Mouse (Mus musculus) lung, embryonic 14.5 days (tissue): Measurements from ENCODE around the gene Runx2. TPM values are rescaled to one million over a fixed set of nuclear protein-coding genes. Genes with fewer than 3 reads are reported as not detected.

ENCODE experiments used
- ATAC-seq: fragments of 200-750 bp; cut with Nextera tagmentation; 2 replicates; pipeline ENCODE4 v1.8.0; 2017; ENCODE audit warnings: mild to moderate bottlenecking, moderate TSS enrichment, moderate library complexity; ENCODE audit not compliant: insufficient read depth
- DNase-seq: peaks from one replicate; pipeline ENCODE4 v3.0.0-alpha.2; 2015
- H3K27ac ChIP-seq: fragments of 300-500 bp; sonication (generic); 2 replicates; pipeline ENCODE4 v1.5.1; 2014; ENCODE audit warnings: low read depth, mild to moderate bottlenecking, moderate library complexity
- H3K27me3 ChIP-seq: fragments of 300-500 bp; sonication (generic); 2 replicates; pipeline ENCODE4 v1.6.1; 2014; ENCODE audit warnings: low read length, control low read depth; ENCODE audit not compliant: insufficient read depth
- H3K36me3 ChIP-seq: fragments of 300-500 bp; sonication (generic); 2 replicates; pipeline ENCODE4 v1.6.1; 2014; ENCODE audit warnings: control low read depth; ENCODE audit not compliant: insufficient read depth
- H3K4me1 ChIP-seq: fragments of 300-500 bp; sonication (generic); 2 replicates; pipeline ENCODE4 v1.6.1; 2014; ENCODE audit warnings: antibody characterized with exemption, control low read depth; ENCODE audit not compliant: insufficient read depth
- H3K4me2 ChIP-seq: fragments of 300-500 bp; sonication (generic); 2 replicates; pipeline ENCODE4 v1.6.1; 2014; ENCODE audit warnings: mild to moderate bottlenecking
- H3K4me3 ChIP-seq: fragments of 300-500 bp; sonication (generic); 2 replicates; pipeline ENCODE4 v1.5.1; 2014; ENCODE audit warnings: low read depth, low read length
- H3K9ac ChIP-seq: fragments of 300-500 bp; sonication (generic); 2 replicates; pipeline ENCODE4 v1.6.1; 2014
- H3K9me3 ChIP-seq: fragments of 300-500 bp; sonication (generic); 2 replicates; pipeline ENCODE4 v1.6.1; 2016; ENCODE audit warnings: low read depth, low read length, control low read depth
- CTCF ChIP-seq: IDR thresholded peaks from 2 replicates; pipeline ENCODE4 v1.5.1; 2016; ENCODE audit warnings: antibody characterized with exemption, low read depth
- WGBS: fragments of 180-500 bp; shearing (Covaris S2); extraction: QIAGEN DNeasy Blood & Tissue Kit; methylation state at CpG from one replicate; pipeline ENCODE4 v1.1.7; 2014; 5-methylcytosine and 5-hydroxymethylcytosine counted together
- polyA plus RNA-seq: library from polyadenylated mRNA; unstranded; fragments of >200 nt; fragmentation: Nextera tagmentation; extraction: Ambion mirVana; gene quantifications from 2 replicates; pipeline ENCODE4 v1.2.1, GENCODE M21; 2014

Runx2 gene
- polyA plus RNA-seq, 1 experiment from 2014 or later: 1.3 TPM

DNA sequence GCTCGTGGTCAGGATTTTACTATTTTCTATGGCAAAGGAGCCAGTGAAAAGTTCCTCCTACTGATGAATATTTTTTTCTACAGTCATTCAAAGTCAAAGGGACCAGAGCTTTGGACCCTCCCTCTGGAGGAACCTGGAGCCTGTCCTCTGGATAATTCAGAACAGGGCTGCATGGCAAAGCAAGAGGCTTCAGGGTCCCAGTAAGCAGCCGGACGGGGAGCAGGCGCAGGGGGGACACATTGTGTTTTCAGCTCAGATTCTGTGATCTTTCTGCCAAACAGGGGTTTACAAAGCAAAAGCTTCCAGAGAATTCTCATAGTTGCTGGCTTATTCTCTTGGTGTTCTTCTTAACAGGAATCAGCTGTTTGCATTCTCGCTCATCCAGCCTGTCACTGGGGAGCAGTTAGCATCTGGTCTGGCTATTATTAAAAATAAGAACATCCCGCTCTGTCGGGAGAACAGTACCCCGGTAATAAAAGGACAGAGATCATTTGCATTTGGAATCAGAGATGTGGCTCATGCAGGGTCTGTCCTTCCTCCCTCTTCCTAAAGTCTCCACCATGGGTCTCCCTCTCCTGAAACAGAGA lies 216.6 kb downstream of the Runx2 start:
- Histone ChIP-seq H3K9me3 (no peaks in the 10 kb centered on the region), H3K4me3 (no peak overlapping the region), H3K9ac (no peak overlapping the region), H3K4me1 (peaks cover 6% of the 10 kb centered on the region; the same call in 1 of the 2 replicates), H3K36me3 (no peaks in the 10 kb centered on the region), H3K27me3 (0 out of 2 replicates have a peak, but pooled peaks cover 4% of the 10 kb centered on the region), H3K4me2 (no peak overlapping the region), H3K27ac (no peak overlapping the region)
- DNase-seq (peak; percentile 56), ATAC-seq (peak; percentile 28; the same call in 1 of the 2 replicates)
- TF ChIP-seq CTCF: no peak
- 49% methylated on average over 8 of the region's 8 CpGs for WGBS

DNA sequence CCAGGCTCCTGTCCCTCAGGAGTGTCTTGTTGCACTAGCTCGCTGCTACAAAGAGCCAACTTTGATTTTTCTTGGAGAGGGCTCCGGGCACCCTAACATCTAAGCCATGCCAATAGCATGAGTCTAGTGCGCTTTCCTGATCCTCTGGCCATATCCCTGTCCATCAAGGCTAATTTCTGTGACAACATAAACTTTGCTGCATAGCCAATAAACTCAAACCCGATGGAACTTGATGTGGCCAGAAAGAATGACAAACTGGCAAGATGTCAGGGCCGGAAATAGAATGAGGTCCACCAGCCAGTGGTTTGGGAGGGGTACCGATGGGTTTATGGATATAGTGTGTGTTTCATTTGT lies 221.9 kb downstream of the Runx2 start:
- Histone ChIP-seq H3K9me3 (no peaks in the 10 kb centered on the region), H3K27ac (no peak overlapping the region), H3K9ac (no peak overlapping the region), H3K4me1 (no peaks in the 10 kb centered on the region), H3K4me3 (no peak overlapping the region), H3K36me3 (no peaks in the 10 kb centered on the region), H3K27me3 (0 out of 2 replicates have a peak, but pooled peaks cover 4% of the 10 kb centered on the region), H3K4me2 (no peak overlapping the region)
- ATAC-seq (no peak), DNase-seq (no peak)
- 88% methylated on average over 6 of the region's 6 CpGs for WGBS
- no peak for TF ChIP-seq CTCF

DNA sequence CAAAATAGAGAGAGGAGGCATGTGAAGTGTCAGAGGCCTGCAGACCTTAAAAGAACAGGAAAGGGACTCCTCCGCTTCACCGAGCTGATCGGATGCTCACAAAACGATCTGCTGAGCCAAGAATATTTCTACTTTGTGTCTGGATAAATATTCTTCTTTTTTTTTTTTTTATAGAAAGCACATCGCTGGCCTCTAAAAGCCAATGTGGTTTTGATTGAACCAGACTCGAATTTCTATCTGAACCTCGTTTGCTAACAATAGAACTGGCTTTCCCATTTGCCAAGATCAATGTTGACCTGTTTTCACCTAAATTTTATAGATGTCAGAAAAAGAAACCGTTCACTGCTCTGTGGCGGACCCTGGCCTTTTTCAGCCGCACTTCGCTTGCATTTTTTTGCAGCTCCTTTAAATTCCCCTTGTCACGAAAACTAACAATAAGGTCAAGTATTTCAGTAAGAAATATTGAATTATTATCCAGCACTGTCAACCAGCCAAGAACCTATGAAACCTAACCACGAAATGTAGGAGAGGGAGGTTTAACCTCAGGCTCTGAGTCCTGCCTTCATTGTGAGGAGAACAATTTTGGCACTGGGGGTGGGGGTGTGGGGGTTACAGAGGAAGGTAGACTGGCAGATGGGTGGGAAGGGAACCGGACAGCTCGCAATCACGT lies 222.4 kb downstream of the Runx2 start:
- no peaks in the 10 kb centered on the region for H3K27me3 ChIP-seq
- DNase-seq (no peak), ATAC-seq (no peak)
- no peak for TF ChIP-seq CTCF
- no peaks in the 10 kb centered on the region for H3K4me1 ChIP-seq
- no peak overlapping the region for H3K9ac ChIP-seq
- H3K27ac ChIP-seq: no peak overlapping the region
- WGBS: 61% methylated on average over 16 of the region's 16 CpGs
- H3K4me2 ChIP-seq: no peak overlapping the region
- no peaks in the 10 kb centered on the region for H3K36me3 ChIP-seq
- H3K9me3 ChIP-seq: no peaks in the 10 kb centered on the region
- no peak overlapping the region for H3K4me3 ChIP-seq

DNA sequence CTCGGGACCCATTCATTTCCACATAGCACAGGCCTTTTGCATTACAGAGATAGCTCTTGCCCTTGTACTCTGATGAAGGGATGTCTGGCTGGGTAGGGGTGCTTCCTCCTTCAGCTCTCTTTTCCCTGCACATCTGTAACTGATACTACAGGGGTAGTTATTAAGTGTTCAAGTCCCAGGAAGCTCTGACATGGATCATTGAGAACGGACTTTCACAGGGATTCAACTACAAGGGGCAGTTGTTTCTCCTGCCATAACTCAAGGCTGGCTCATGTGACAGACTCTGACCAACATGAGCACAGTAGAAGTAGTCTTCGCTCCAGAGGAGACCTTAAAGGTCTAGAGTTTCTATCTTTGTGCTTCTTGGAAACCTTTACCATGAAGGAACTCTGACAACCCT lies 226.1 kb downstream of the Runx2 start:
- H3K9me3 ChIP-seq: no peaks in the 10 kb centered on the region
- ATAC-seq (no peak), DNase-seq (no peak)
- H3K4me3 ChIP-seq: no peak overlapping the region
- H3K4me1 ChIP-seq: no peaks in the 10 kb centered on the region
- no peak for TF ChIP-seq CTCF
- no peak overlapping the region for H3K27ac ChIP-seq
- H3K9ac ChIP-seq: no peak overlapping the region
- WGBS: 70% methylated on average over 3 of the region's 3 CpGs
- no peaks in the 10 kb centered on the region for H3K36me3 ChIP-seq
- no peak overlapping the region for H3K4me2 ChIP-seq
- peaks cover 6% of the 10 kb centered on the region; the same call in 1 of the 2 replicates for H3K27me3 ChIP-seq

DNA sequence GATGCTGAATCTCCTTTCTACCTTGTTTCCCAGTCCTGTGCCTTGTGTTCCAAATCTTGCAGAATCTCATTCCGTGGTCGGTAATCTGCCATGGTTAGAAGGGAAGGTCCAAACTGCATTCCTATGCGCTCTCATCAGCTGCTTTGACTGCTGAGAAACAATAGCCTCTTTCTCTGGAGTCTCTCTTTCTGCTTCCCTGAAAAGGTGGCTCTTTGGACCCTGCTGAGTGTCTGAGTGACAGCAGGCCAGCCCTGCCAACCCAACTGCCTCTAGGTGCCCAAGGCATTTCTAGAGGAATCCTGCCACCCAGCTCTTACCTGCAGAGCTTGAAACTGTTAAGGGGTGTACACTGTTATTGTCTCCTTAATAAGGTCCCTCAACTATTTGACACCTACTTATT lies 226.6 kb downstream of the Runx2 start:
- Histone ChIP-seq H3K27ac (0 out of 2 replicates have a peak overlapping the region, but pooled peaks have one; percentile 27), H3K36me3 (no peaks in the 10 kb centered on the region), H3K4me1 (no peaks in the 10 kb centered on the region), H3K9me3 (no peaks in the 10 kb centered on the region), H3K9ac (no peak overlapping the region), H3K4me2 (no peak overlapping the region), H3K27me3 (peaks cover 6% of the 10 kb centered on the region; the same call in 1 of the 2 replicates), H3K4me3 (no peak overlapping the region)
- WGBS: 50% methylated on average over 3 of the region's 3 CpGs
- peak; percentile 52; the same call in 1 of the 2 replicates for ATAC-seq
- DNase-seq: peak; percentile 47
- no peak for TF ChIP-seq CTCF

DNA sequence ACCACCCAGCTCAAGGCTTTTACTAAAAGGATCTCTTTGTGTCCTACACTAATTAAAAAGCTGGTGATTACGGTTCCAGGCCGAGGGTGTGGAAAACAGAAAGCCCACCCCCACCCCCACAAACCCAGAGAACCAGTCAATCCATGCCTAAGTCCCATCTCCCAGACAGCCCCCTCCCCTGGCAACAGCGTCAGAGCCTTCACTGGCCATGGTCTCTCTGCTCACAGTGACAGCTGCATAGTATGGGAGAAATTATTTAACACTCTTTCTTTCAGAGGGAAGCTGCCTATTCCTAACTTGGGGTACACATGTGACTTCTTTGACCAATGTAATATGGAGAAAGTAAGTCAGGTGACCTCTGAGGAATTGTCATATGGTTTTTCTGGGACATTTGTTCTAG lies 228.4 kb downstream of the Runx2 start:
- Histone ChIP-seq H3K4me3 (no peak overlapping the region), H3K4me2 (no peak overlapping the region), H3K36me3 (no peaks in the 10 kb centered on the region), H3K9me3 (no peaks in the 10 kb centered on the region), H3K4me1 (no peaks in the 10 kb centered on the region), H3K9ac (no peak overlapping the region), H3K27me3 (peaks cover 6% of the 10 kb centered on the region; the same call in 1 of the 2 replicates), H3K27ac (no peak overlapping the region)
- no peak for TF ChIP-seq CTCF
- 86% methylated on average over 3 of the region's 3 CpGs for WGBS
- ATAC-seq (no peak), DNase-seq (no peak)

DNA sequence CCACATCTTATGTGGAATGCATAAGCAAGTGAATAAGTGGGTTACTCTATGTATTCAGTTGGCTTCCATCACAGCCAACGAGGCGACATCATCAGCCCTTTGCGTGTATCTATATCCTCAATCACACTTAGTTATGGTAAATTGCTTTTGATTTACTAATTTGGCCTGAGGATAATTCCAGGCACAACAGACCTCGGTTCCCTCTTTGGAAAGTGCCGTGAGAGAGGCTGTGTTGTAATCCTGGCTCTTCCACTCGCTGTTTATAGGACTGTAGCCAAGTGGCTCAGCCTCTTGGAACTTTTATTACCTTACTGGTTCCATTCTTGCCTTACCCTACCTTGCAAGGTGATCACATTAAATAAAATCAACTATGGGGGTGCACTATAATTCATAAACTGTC lies 229.8 kb downstream of the Runx2 start:
- WGBS: 77% methylated on average over 6 of the region's 6 CpGs
- no peak for TF ChIP-seq CTCF
- no peak overlapping the region for H3K4me3 ChIP-seq
- no peak overlapping the region for H3K4me2 ChIP-seq
- no peaks in the 10 kb centered on the region for H3K9me3 ChIP-seq
- H3K27ac ChIP-seq: no peak overlapping the region
- ATAC-seq (no peak), DNase-seq (no peak)
- H3K36me3 ChIP-seq: no peaks in the 10 kb centered on the region
- H3K9ac ChIP-seq: no peak overlapping the region
- peaks cover 6% of the 10 kb centered on the region; the same call in 1 of the 2 replicates for H3K27me3 ChIP-seq
- H3K4me1 ChIP-seq: no peaks in the 10 kb centered on the region
